Mouse (Mus musculus) lung, adult 2 months (tissue): ENCODE results near the gene Gsg1.

Experiments
- CTCF ChIP-seq: fragments of 200-500 bp; IDR thresholded peaks from 2 replicates; pipeline ENCODE4 v1.5.1; 2011; ENCODE audit warnings: mild to moderate bottlenecking, low read length, control low read depth; ENCODE audit not compliant: insufficient read depth
- POLR2A ChIP-seq: fragments of 200-500 bp; IDR thresholded peaks from 2 replicates; pipeline ENCODE4 v1.6.1; 2011; ENCODE audit warnings: low read depth, mild to moderate bottlenecking, control low read depth, low read length, borderline replicate concordance; ENCODE audit errors: extremely low read depth

GRCm38 (mm10) chr6:135200122-135200957 is 53.8 kb downstream of the Gsg1 start:
- TF ChIP-seq CTCF = no peak
- TF ChIP-seq POLR2A = no peak
